Mouse (Mus musculus) C2C12 (cell line): ENCODE measurements around the gene Map4k4.

Experiments
- CTCF ChIP-seq: IDR thresholded peaks from one replicate; pipeline ENCODE4 v1.5.1; 2011; ENCODE audit not compliant: control insufficient read depth, insufficient read depth, insufficient read length
- MAX ChIP-seq: IDR thresholded peaks from one replicate; pipeline ENCODE4 v1.6.1; 2011; ENCODE audit warnings: mild to moderate bottlenecking, control low read depth
- USF1 ChIP-seq: IDR thresholded peaks from one replicate; pipeline ENCODE4 v1.6.1; 2011; ENCODE audit warnings: low read depth, mild to moderate bottlenecking, control low read depth, moderate library complexity

DNA sequence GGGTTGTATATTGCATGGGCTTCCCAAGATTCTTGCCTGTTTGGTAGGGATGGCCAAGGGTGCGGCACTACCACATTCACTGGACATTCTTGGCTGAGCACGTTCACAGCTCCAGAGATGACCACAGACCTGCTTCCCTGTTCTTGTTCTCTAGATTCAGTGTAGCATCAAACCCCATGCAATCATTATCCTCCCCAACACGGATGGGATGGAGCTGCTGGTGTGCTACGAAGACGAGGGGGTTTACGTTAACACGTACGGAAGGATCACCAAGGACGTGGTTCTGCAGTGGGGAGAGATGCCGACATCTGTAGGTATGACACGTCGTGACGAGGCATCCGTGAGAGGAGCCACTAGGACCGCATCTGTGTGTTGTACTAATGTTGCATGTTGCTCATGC is 122.5 kb downstream of the Map4k4 start:
- TF ChIP-seq USF1 (no peak), CTCF (no peak), MAX (no peak)
